Mouse (Mus musculus) hematopoietic stem cell, adult 5-6 weeks (primary cell): ENCODE results near the gene Srrm4. TPM values are rescaled to one million over a fixed set of nuclear protein-coding genes. Genes with fewer than 3 reads are reported as not detected.
"Not testable (repeated sequence)": the region's sequence is repeated elsewhere in the genome, so short reads cannot be mapped to it uniquely, and the experiment has no call there.

ENCODE experiments used
- ATAC-seq, 2 experiments: fragments of 125-278 bp in 1 of 2; replicated peaks in 1 of 2; 2 replicates each; pipeline ENCODE4 v1.8.0; 2016 to 2017; ENCODE audit warnings: inconsistent platforms in 2 of 2, mild to moderate bottlenecking in 2 of 2, moderate number of reproducible peaks in 2 of 2, low read depth in 1 of 2, moderate TSS enrichment in 1 of 2; ENCODE audit not compliant: low FRiP score in 2 of 2, poor library complexity in 2 of 2, severe bottlenecking in 2 of 2, insufficient read depth in 1 of 2, low TSS enrichment in 1 of 2
- total RNA-seq: library from RNA; stranded (forward); fragments of 172-1452, 232-1000 nt; gene quantifications from 2 replicates; pipeline ENCODE4 v1.2.3, GENCODE M21; 2017

Srrm4 gene
- total RNA-seq, 1 experiment from 2014 or later = not detected

GRCm38 (mm10) chr5:116426701-116427100 is 164.9 kb downstream of the Srrm4 start:
- ATAC-seq = no peak

- ATAC-seq = not testable (repeated sequence)
These were observed 165.9 kb downstream of the Srrm4 start for GRCm38 (mm10) chr5:116425709-116426108.

DNA sequence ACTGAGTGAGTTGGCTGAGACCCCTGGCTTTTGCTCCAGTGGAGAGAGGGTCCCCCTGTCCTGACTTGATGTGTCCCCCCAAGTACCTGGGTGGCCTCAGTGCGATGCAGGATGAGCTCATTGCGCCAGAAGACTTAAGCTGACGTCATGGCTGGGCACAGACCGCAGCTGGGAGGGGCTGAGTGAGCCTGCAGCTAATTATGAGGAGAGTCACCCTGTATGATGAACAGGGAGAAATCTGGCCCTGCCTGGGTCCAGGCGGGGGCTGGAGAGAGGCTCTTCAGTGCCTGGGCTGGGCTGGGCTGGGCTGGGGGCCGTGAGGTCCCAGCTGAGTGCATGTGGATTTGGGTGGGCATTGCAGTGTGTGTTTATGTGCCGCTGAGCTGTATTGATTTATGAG is 166.3 kb downstream of the Srrm4 start:
- no peak for ATAC-seq

- no peak for ATAC-seq
These were observed 167.9 kb downstream of the Srrm4 start for GRCm38 (mm10) chr5:116423746-116424145.

DNA sequence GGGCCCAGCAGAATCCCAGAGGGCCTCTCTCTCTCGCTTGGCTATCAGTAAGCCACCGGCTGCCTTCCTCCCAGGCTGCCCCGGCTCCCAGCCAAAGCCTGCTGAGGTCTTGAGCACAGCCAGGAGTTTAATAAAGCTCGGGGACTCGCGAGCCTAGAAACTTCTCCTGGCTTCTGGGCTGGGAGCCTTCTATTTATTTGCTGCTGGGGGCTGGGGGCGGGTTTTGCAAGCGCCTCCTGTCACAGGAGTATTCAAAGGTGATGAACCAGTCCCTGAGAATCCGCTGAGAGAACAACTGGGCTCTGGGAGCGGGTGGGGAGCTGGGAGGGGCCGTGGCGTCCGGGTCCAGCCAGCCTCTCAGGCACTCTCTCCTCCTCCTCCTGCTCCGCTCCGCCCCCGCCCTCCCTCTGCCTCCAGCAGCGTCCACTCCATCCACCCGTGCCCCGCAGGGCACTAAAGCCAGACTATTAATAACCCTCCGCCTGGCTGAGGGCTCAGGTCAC is 168.9 kb downstream of the Srrm4 start, which contains the start of gene Hspb8:
Gene Hspb8, minus strand, starts transcription at position 166 of the 503 bp plus-strand sequence.
- peak in 1 of 2 experiments; percentile 43; a peak in 2 of 4 replicates for ATAC-seq

GRCm38 (mm10) chr5:116421791-116422481 is 169.7 kb downstream of the Srrm4 start:
- ATAC-seq = no peak

GRCm38 (mm10) chr5:116420759-116421225 is 170.8 kb downstream of the Srrm4 start:
- ATAC-seq = 0 out of 4 replicates have a peak, but pooled peaks of 1 of the 2 experiments have one; percentile 18

DNA sequence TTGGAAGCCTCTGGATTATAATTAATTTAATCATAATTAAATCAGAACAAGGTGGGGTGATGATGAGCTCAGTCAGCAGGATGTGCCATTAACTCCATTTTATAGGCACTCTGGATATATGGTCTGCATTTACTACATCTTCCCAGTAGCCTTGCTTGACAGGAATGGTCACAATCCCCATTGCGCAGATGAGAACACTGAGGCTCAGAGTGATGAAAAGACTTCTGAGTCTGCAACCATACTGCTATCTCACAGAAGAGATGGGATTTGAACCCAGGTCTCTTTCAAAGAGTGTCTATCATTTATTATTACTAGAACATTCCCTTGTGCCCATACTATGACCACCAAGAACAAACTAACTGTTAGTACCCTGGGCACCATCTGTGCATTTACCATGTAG is 171.4 kb downstream of the Srrm4 start:
- no peak for ATAC-seq

DNA sequence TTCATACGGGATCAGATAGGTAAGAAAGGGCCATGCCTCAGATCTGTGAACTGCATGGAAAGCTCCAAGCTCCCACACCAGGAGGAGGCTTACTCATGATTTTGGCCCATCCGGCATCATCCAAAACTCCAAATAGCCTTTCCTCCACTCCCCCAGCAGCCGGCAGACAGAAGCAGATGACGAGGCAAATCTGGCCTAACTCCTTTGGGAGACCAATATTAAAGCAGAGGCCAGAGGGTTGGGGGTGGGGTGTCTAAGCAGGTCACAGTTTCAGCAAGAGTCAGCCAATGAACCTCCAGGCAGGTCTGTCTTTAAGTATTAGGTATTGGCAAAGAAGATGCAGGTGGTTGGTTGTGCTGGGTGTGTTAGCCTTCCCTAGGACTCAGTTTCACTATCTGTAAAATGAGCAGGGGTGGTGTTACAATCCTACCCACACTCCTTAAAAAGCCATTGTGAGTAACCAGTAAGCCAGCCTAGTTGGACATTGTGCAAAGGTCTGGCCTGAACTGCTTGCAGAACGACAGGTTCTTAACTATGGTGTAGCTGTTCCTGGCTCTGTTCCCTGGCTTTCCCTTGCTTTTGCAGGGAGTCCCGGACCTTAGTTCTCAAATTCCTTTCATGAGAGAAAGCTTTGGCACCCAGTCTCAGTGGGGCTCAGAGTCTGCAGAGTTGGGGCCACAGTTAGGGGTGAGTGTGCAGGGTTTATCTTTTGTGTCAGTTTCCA is 172.1 kb downstream of the Srrm4 start:
- no peak for ATAC-seq

- no peak for ATAC-seq
These were observed 175.4 kb downstream of the Srrm4 start for GRCm38 (mm10) chr5:116416208-116416607.

GRCm38 (mm10) chr5:116409689-116410590 is 181.7 kb downstream of the Srrm4 start:
- no peak for ATAC-seq

GRCm38 (mm10) chr5:116408965-116409364 is 182.7 kb downstream of the Srrm4 start:
- ATAC-seq = no peak

- no peak for ATAC-seq
These were observed 183.7 kb downstream of the Srrm4 start for GRCm38 (mm10) chr5:116407936-116408335.

GRCm38 (mm10) chr5:116407321-116407720 is 184.3 kb downstream of the Srrm4 start:
- ATAC-seq = no peak

GRCm38 (mm10) chr5:116406507-116406906 is 185.1 kb downstream of the Srrm4 start:
- ATAC-seq = no peak

DNA sequence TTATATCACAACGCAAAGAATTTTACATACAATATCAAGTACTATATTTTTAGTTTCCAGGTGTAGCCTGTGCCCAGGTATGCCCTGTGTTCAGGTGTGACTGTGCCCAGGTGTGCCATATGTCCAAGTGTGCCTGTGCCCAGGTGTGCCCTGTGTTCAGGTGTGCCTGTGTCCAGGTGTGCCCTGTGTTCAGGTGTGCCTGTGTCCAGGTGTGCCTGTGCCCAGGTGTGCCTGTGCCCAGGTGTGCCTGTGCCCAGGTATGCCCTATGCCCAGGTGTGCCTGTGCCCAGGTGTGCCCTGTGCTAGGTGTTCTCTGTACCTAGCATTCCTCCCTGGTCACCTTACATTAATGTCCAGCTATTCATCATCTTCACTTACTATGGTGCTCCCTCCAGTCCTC is 185.7 kb downstream of the Srrm4 start:
- no peak for ATAC-seq

- ATAC-seq = no peak
These were observed 187.6 kb downstream of the Srrm4 start for GRCm38 (mm10) chr5:116404063-116404462.
